Mouse (Mus musculus) liver, embryonic 11.5 days (tissue): Measurements from ENCODE around the gene Sik3. TPM values are rescaled to one million over a fixed set of nuclear protein-coding genes. Genes with fewer than 3 reads are reported as not detected.

Source experiments
- ATAC-seq: fragments of 200-750 bp; cut with Nextera tagmentation; replicated peaks from 2 replicates; pipeline ENCODE4 v1.8.0; 2017; ENCODE audit warnings: moderate number of reproducible peaks, mild to moderate bottlenecking, moderate TSS enrichment, moderate library complexity; ENCODE audit not compliant: low FRiP score
- DNase-seq: peaks from one replicate; pipeline ENCODE4 v3.0.0-alpha.2; 2017; ENCODE audit warnings: low spot score
- H3K27ac ChIP-seq: fragments of 300-500 bp; sonication (generic); 2 replicates; pipeline ENCODE4 v1.5.1; 2014; ENCODE audit warnings: mild to moderate bottlenecking, low read depth, low read length, control low read depth
- H3K27me3 ChIP-seq: fragments of 300-500 bp; sonication (generic); replicated peaks from 2 replicates; pipeline ENCODE4 v1.6.1; 2014; ENCODE audit warnings: low read length, mixed read lengths; ENCODE audit not compliant: control insufficient read depth, insufficient read depth
- H3K36me3 ChIP-seq: fragments of 300-500 bp; sonication (generic); 2 replicates; pipeline ENCODE4 v1.6.1; 2014; ENCODE audit warnings: mild to moderate bottlenecking, low read length, moderate library complexity, mixed read lengths; ENCODE audit not compliant: control insufficient read depth, insufficient read depth
- H3K4me1 ChIP-seq: fragments of 300-500 bp; sonication (generic); replicated peaks from 2 replicates; pipeline ENCODE4 v1.6.1; 2014; ENCODE audit warnings: low read length, mixed read lengths; ENCODE audit not compliant: control insufficient read depth, insufficient read depth
- H3K4me2 ChIP-seq: fragments of 300-500 bp; sonication (generic); 2 replicates; pipeline ENCODE4 v1.6.1; 2014; ENCODE audit warnings: mild to moderate bottlenecking, control low read depth, moderate library complexity
- H3K4me3 ChIP-seq: fragments of 300-500 bp; sonication (generic); 2 replicates; pipeline ENCODE4 v1.5.1; 2014; ENCODE audit warnings: low read depth, low read length, control low read depth
- H3K9ac ChIP-seq: fragments of 300-500 bp; sonication (generic); 2 replicates; pipeline ENCODE4 v1.6.1; 2014; ENCODE audit warnings: low read depth, low read length, control low read depth
- H3K9me3 ChIP-seq: fragments of 300-500 bp; sonication (generic); 2 replicates; pipeline ENCODE4 v1.6.1; 2016; ENCODE audit warnings: low read length, inconsistent platforms, mixed read lengths; ENCODE audit not compliant: control insufficient read depth
- WGBS: fragments of 180-500 bp; shearing (Covaris S2); extraction: QIAGEN DNeasy Blood & Tissue Kit; methylation state at CpG from one replicate; pipeline ENCODE4 v1.1.7; 2014; 5-methylcytosine and 5-hydroxymethylcytosine counted together
- polyA plus RNA-seq: library from polyadenylated mRNA; unstranded; fragments of >200 nt; fragmentation: Nextera tagmentation; extraction: Ambion mirVana; gene quantifications from 2 replicates; pipeline ENCODE4 v1.2.1, GENCODE M21; 2014

Gene Sik3
- polyA plus RNA-seq, 1 experiment from 2014 or later = 9.5 TPM

GRCm38 (mm10) chr9:46072101-46072835, 59.6 kb downstream of the Sik3 start:
- H3K9me3 ChIP-seq = no peaks in the 10 kb centered on the region
- 71% methylated on average over 9 of the region's 9 CpGs for WGBS
- no peaks in the 10 kb centered on the region for H3K36me3 ChIP-seq
- H3K9ac ChIP-seq = no peak overlapping the region
- no peak overlapping the region for H3K4me3 ChIP-seq
- H3K27ac ChIP-seq = no peak overlapping the region
- H3K27me3 ChIP-seq = no peaks in the 10 kb centered on the region
- H3K4me2 ChIP-seq = no peak overlapping the region
- no peak for DNase-seq
- peaks cover 19% of the 10 kb centered on the region for H3K4me1 ChIP-seq
- no peak for ATAC-seq

- ATAC-seq (no peak), DNase-seq (no peak)
- Histone ChIP-seq H3K4me3 (no peak overlapping the region), H3K9me3 (no peaks in the 10 kb centered on the region), H3K27ac (no peak overlapping the region), H3K4me2 (no peak overlapping the region), H3K36me3 (no peaks in the 10 kb centered on the region), H3K4me1 (peaks cover 11% of the 10 kb centered on the region), H3K9ac (no peak overlapping the region), H3K27me3 (no peaks in the 10 kb centered on the region)
- 80% methylated on average over 3 of the region's 3 CpGs for WGBS
These were observed 60.8 kb downstream of the Sik3 start for GRCm38 (mm10) chr9:46073443-46073842.

- Histone ChIP-seq H3K27me3 (no peaks in the 10 kb centered on the region), H3K27ac (no peak overlapping the region), H3K4me3 (no peak overlapping the region), H3K4me1 (peaks cover 3% of the 10 kb centered on the region), H3K9me3 (no peaks in the 10 kb centered on the region), H3K9ac (no peak overlapping the region), H3K4me2 (no peak overlapping the region), H3K36me3 (no peaks in the 10 kb centered on the region)
- WGBS = 74% methylated on average over 2 of the region's 2 CpGs
- no peak for DNase-seq
- ATAC-seq = no peak
These were observed 63.0 kb downstream of the Sik3 start for GRCm38 (mm10) chr9:46075578-46075977.

GRCm38 (mm10) chr9:46082381-46082821, 69.8 kb downstream of the Sik3 start:
- no peak for ATAC-seq
- Histone ChIP-seq H3K27ac (no peak overlapping the region), H3K27me3 (no peaks in the 10 kb centered on the region), H3K9ac (no peak overlapping the region), H3K4me3 (no peak overlapping the region), H3K4me1 (peaks cover 2% of the 10 kb centered on the region; the same call in 1 of the 2 replicates), H3K36me3 (no peaks in the 10 kb centered on the region), H3K9me3 (no peaks in the 10 kb centered on the region), H3K4me2 (no peak overlapping the region)
- DNase-seq = no peak
- 66% methylated on average over 6 of the region's 6 CpGs for WGBS

GRCm38 (mm10) chr9:46083490-46083893, 70.9 kb downstream of the Sik3 start:
- no peak overlapping the region for H3K4me3 ChIP-seq
- no peak overlapping the region for H3K27ac ChIP-seq
- WGBS = 84% methylated on average over 7 of the region's 7 CpGs
- H3K9me3 ChIP-seq = no peaks in the 10 kb centered on the region
- no peaks in the 10 kb centered on the region for H3K27me3 ChIP-seq
- no peaks in the 10 kb centered on the region for H3K36me3 ChIP-seq
- no peak overlapping the region for H3K9ac ChIP-seq
- peaks cover 4% of the 10 kb centered on the region; the same call in 1 of the 2 replicates for H3K4me1 ChIP-seq
- ATAC-seq (no peak), DNase-seq (no peak)
- no peak overlapping the region for H3K4me2 ChIP-seq

- Histone ChIP-seq H3K4me1 (peaks cover 8% of the 10 kb centered on the region; the same call in 1 of the 2 replicates), H3K4me3 (no peak overlapping the region), H3K27me3 (no peaks in the 10 kb centered on the region), H3K27ac (peak overlapping the region; percentile 5; the same call in 1 of the 2 replicates), H3K9ac (no peak overlapping the region), H3K4me2 (no peak overlapping the region), H3K36me3 (no peaks in the 10 kb centered on the region), H3K9me3 (no peaks in the 10 kb centered on the region)
- ATAC-seq (no peak), DNase-seq (no peak)
- WGBS = 74% methylated on average over 6 of the region's 7 CpGs
These were observed 73.3 kb downstream of the Sik3 start for GRCm38 (mm10) chr9:46085898-46086297.

GRCm38 (mm10) chr9:46086826-46087225, 74.2 kb downstream of the Sik3 start:
- Histone ChIP-seq H3K4me1 (peaks cover 8% of the 10 kb centered on the region; the same call in 1 of the 2 replicates), H3K36me3 (no peaks in the 10 kb centered on the region), H3K9me3 (no peaks in the 10 kb centered on the region), H3K4me3 (no peak overlapping the region), H3K4me2 (0 out of 2 replicates have a peak overlapping the region, but pooled peaks have one; percentile 17), H3K9ac (no peak overlapping the region), H3K27ac (peak overlapping the region; percentile 56), H3K27me3 (no peaks in the 10 kb centered on the region)
- DNase-seq = no peak
- ATAC-seq = no peak
- WGBS = 72% methylated on average over 3 of the region's 3 CpGs

GRCm38 (mm10) chr9:46087461-46087860, 74.8 kb downstream of the Sik3 start:
- WGBS = 71% methylated on average over 5 of the region's 5 CpGs
- Histone ChIP-seq H3K4me2 (0 out of 2 replicates have a peak overlapping the region, but pooled peaks have one; percentile 17), H3K27me3 (no peaks in the 10 kb centered on the region), H3K4me3 (no peak overlapping the region), H3K36me3 (no peaks in the 10 kb centered on the region), H3K27ac (peak overlapping the region; percentile 56), H3K4me1 (peaks cover 8% of the 10 kb centered on the region; the same call in 1 of the 2 replicates), H3K9me3 (no peaks in the 10 kb centered on the region), H3K9ac (no peak overlapping the region)
- DNase-seq (no peak), ATAC-seq (no peak)

- WGBS = 82% methylated on average over 10 of the region's 10 CpGs
- H3K4me1 ChIP-seq = peaks cover 9% of the 10 kb centered on the region; the same call in 1 of the 2 replicates
- ATAC-seq = no peak
- H3K27me3 ChIP-seq = no peaks in the 10 kb centered on the region
- H3K9me3 ChIP-seq = no peaks in the 10 kb centered on the region
- no peak for DNase-seq
- H3K36me3 ChIP-seq = no peaks in the 10 kb centered on the region
- H3K9ac ChIP-seq = no peak overlapping the region
- no peak overlapping the region for H3K27ac ChIP-seq
- H3K4me3 ChIP-seq = no peak overlapping the region
- no peak overlapping the region for H3K4me2 ChIP-seq
These were observed 76.1 kb downstream of the Sik3 start for GRCm38 (mm10) chr9:46088722-46089121.
